Mouse (Mus musculus): Measurements from ENCODE around the gene Glce. TPM values are rescaled to one million over a fixed set of nuclear protein-coding genes. Genes with fewer than 3 reads are reported as not detected.

Gene Glce
- polyA plus RNA-seq, 1 experiment from 2014 or later = 16.0 TPM

- 80% methylated on average over 4 of the region's 4 CpGs for WGBS
Measured at GRCm38 (mm10) chr9:62132005-62132782, 9.7 kb upstream of the Glce start.

GRCm38 (mm10) chr9:62130746-62131145, 8.3 kb upstream of the Glce start:
- H3K4me1 ChIP-seq (ENCODE audit: control insufficient read depth, insufficient read depth, low read length) = no peaks in the 10 kb centered on the region
- H3K27ac ChIP-seq (ENCODE audit: low read depth, low read length) = no peak overlapping the region
- WGBS = 92% methylated on average over 5 of the region's 5 CpGs
- H3K36me3 ChIP-seq (ENCODE audit: control insufficient read depth, insufficient read depth, low read length) = no peaks in the 10 kb centered on the region
- no peak overlapping the region for H3K9ac ChIP-seq (ENCODE audit: low read length)
- ATAC-seq = no peak
- no peak overlapping the region for H3K4me2 ChIP-seq (ENCODE audit: low read length)
- no peaks in the 10 kb centered on the region for H3K9me3 ChIP-seq (replicated peaks; ENCODE audit: control insufficient read depth, low read length)
- DNase-seq (ENCODE audit: low spot score) = no peak
- no peaks in the 10 kb centered on the region for H3K27me3 ChIP-seq (replicated peaks; ENCODE audit: control insufficient read depth, insufficient read depth, low read length)
- no peak overlapping the region for H3K4me3 ChIP-seq (ENCODE audit: low read depth, low read length)

More at GRCm38 (mm10) chr9:62132005-62132782, 9.7 kb upstream of the Glce start:
- Histone ChIP-seq H3K4me3 (ENCODE audit: low read depth, low read length) (no peak overlapping the region), H3K27ac (ENCODE audit: low read depth, low read length) (no peak overlapping the region), H3K9me3 (replicated peaks; ENCODE audit: control insufficient read depth, low read length) (no peaks in the 10 kb centered on the region), H3K9ac (ENCODE audit: low read length) (no peak overlapping the region), H3K36me3 (ENCODE audit: control insufficient read depth, insufficient read depth, low read length) (no peaks in the 10 kb centered on the region), H3K4me2 (ENCODE audit: low read length) (no peak overlapping the region), H3K4me1 (ENCODE audit: control insufficient read depth, insufficient read depth, low read length) (peaks cover 2% of the 10 kb centered on the region; the same call in 1 of the 2 replicates), H3K27me3 (replicated peaks; ENCODE audit: control insufficient read depth, insufficient read depth, low read length) (no peaks in the 10 kb centered on the region)
- ATAC-seq = no peak
- DNase-seq (ENCODE audit: low spot score) = no peak

- no peak overlapping the region for H3K4me3 ChIP-seq (ENCODE audit: low read depth, low read length)
- ATAC-seq = no peak
- H3K27me3 ChIP-seq (replicated peaks; ENCODE audit: control insufficient read depth, insufficient read depth, low read length) = no peaks in the 10 kb centered on the region
- H3K36me3 ChIP-seq (ENCODE audit: control insufficient read depth, insufficient read depth, low read length) = no peaks in the 10 kb centered on the region
- H3K27ac ChIP-seq (ENCODE audit: low read depth, low read length) = no peak overlapping the region
- no peak overlapping the region for H3K9ac ChIP-seq (ENCODE audit: low read length)
- H3K9me3 ChIP-seq (replicated peaks; ENCODE audit: control insufficient read depth, low read length) = no peaks in the 10 kb centered on the region
- no peak for DNase-seq (ENCODE audit: low spot score)
- H3K4me2 ChIP-seq (ENCODE audit: low read length) = no peak overlapping the region
- WGBS = 90% methylated on average over 2 of the region's 2 CpGs
- peaks cover 4% of the 10 kb centered on the region for H3K4me1 ChIP-seq (ENCODE audit: control insufficient read depth, insufficient read depth, low read length)
Measured at GRCm38 (mm10) chr9:62128056-62128455, 5.6 kb upstream of the Glce start.

- no peaks in the 10 kb centered on the region for H3K9me3 ChIP-seq (replicated peaks; ENCODE audit: control insufficient read depth, low read length)
- H3K4me2 ChIP-seq (ENCODE audit: low read length) = no peak overlapping the region
- H3K9ac ChIP-seq (ENCODE audit: low read length) = no peak overlapping the region
- H3K4me3 ChIP-seq (ENCODE audit: low read depth, low read length) = no peak overlapping the region
- 65% methylated on average over 5 of the region's 5 CpGs for WGBS
- H3K4me1 ChIP-seq (ENCODE audit: control insufficient read depth, insufficient read depth, low read length) = peaks cover 7% of the 10 kb centered on the region
- ATAC-seq = no peak
- H3K27ac ChIP-seq (ENCODE audit: low read depth, low read length) = no peak overlapping the region
- DNase-seq (ENCODE audit: low spot score) = peak; percentile 19
- no peaks in the 10 kb centered on the region for H3K27me3 ChIP-seq (replicated peaks; ENCODE audit: control insufficient read depth, insufficient read depth, low read length)
- H3K36me3 ChIP-seq (ENCODE audit: control insufficient read depth, insufficient read depth, low read length) = no peaks in the 10 kb centered on the region
Measured at GRCm38 (mm10) chr9:62125986-62126575, 3.6 kb upstream of the Glce start.

- 80% methylated on average over 1 of the region's 1 CpGs for WGBS
- H3K27ac ChIP-seq (ENCODE audit: low read depth, low read length) = no peak overlapping the region
- no peaks in the 10 kb centered on the region for H3K36me3 ChIP-seq (ENCODE audit: control insufficient read depth, insufficient read depth, low read length)
- no peak overlapping the region for H3K4me2 ChIP-seq (ENCODE audit: low read length)
- H3K4me3 ChIP-seq (ENCODE audit: low read depth, low read length) = no peak overlapping the region
- H3K4me1 ChIP-seq (ENCODE audit: control insufficient read depth, insufficient read depth, low read length) = peaks cover 10% of the 10 kb centered on the region
- H3K9ac ChIP-seq (ENCODE audit: low read length) = no peak overlapping the region
- DNase-seq (ENCODE audit: low spot score) (no peak), ATAC-seq (no peak)
- no peaks in the 10 kb centered on the region for H3K27me3 ChIP-seq (replicated peaks; ENCODE audit: control insufficient read depth, insufficient read depth, low read length)
- H3K9me3 ChIP-seq (replicated peaks; ENCODE audit: control insufficient read depth, low read length) = no peaks in the 10 kb centered on the region
Measured at GRCm38 (mm10) chr9:62124266-62124665, 1.8 kb upstream of the Glce start.

GRCm38 (mm10) chr9:62123496-62123895, 1.0 kb upstream of the Glce start:
- WGBS = 46% methylated on average over 3 of the region's 3 CpGs
- DNase-seq (ENCODE audit: low spot score) (no peak), ATAC-seq (no peak)
- H3K4me2 ChIP-seq (ENCODE audit: low read length) = peak overlapping the region; percentile 69
- H3K4me3 ChIP-seq (ENCODE audit: low read depth, low read length) = peak overlapping the region; percentile 50
- H3K27me3 ChIP-seq (replicated peaks; ENCODE audit: control insufficient read depth, insufficient read depth, low read length) = no peaks in the 10 kb centered on the region
- H3K27ac ChIP-seq (ENCODE audit: low read depth, low read length) = no peak overlapping the region
- H3K36me3 ChIP-seq (ENCODE audit: control insufficient read depth, insufficient read depth, low read length) = no peaks in the 10 kb centered on the region
- peaks cover 13% of the 10 kb centered on the region for H3K4me1 ChIP-seq (ENCODE audit: control insufficient read depth, insufficient read depth, low read length)
- H3K9me3 ChIP-seq (replicated peaks; ENCODE audit: control insufficient read depth, low read length) = no peaks in the 10 kb centered on the region
- peak overlapping the region; percentile 66 for H3K9ac ChIP-seq (ENCODE audit: low read length)

GRCm38 (mm10) chr9:62121551-62122447, 656 bp downstream of the Glce start:
- peak overlapping the region; percentile 86 for H3K9ac ChIP-seq (ENCODE audit: low read length)
- H3K9me3 ChIP-seq (replicated peaks; ENCODE audit: control insufficient read depth, low read length) = no peaks in the 10 kb centered on the region
- peak overlapping the region; percentile 89 for H3K27ac ChIP-seq (ENCODE audit: low read depth, low read length)
- peak overlapping the region; percentile 69 for H3K4me2 ChIP-seq (ENCODE audit: low read length)
- WGBS = under 1% methylated on average over 59 of the region's 59 CpGs
- no peaks in the 10 kb centered on the region for H3K27me3 ChIP-seq (replicated peaks; ENCODE audit: control insufficient read depth, insufficient read depth, low read length)
- H3K4me3 ChIP-seq (ENCODE audit: low read depth, low read length) = peak overlapping the region; percentile 71
- DNase-seq (ENCODE audit: low spot score) (peak; percentile 39), ATAC-seq (peak; percentile 42)
- H3K36me3 ChIP-seq (ENCODE audit: control insufficient read depth, insufficient read depth, low read length) = no peaks in the 10 kb centered on the region
- peaks cover 13% of the 10 kb centered on the region for H3K4me1 ChIP-seq (ENCODE audit: control insufficient read depth, insufficient read depth, low read length)

- H3K4me3 ChIP-seq (ENCODE audit: low read depth, low read length) = no peak overlapping the region
- H3K36me3 ChIP-seq (ENCODE audit: control insufficient read depth, insufficient read depth, low read length) = no peaks in the 10 kb centered on the region
- H3K27ac ChIP-seq (ENCODE audit: low read depth, low read length) = no peak overlapping the region
- no peaks in the 10 kb centered on the region for H3K9me3 ChIP-seq (replicated peaks; ENCODE audit: control insufficient read depth, low read length)
- peaks cover 13% of the 10 kb centered on the region for H3K4me1 ChIP-seq (ENCODE audit: control insufficient read depth, insufficient read depth, low read length)
- 5% methylated on average over 3 of the region's 3 CpGs for WGBS
- H3K9ac ChIP-seq (ENCODE audit: low read length) = no peak overlapping the region
- H3K4me2 ChIP-seq (ENCODE audit: low read length) = no peak overlapping the region
- no peaks in the 10 kb centered on the region for H3K27me3 ChIP-seq (replicated peaks; ENCODE audit: control insufficient read depth, insufficient read depth, low read length)
- DNase-seq (ENCODE audit: low spot score) = no peak
- ATAC-seq = no peak
Measured at GRCm38 (mm10) chr9:62118754-62119153, 3.7 kb downstream of the Glce start.

Data from forebrain, embryonic 14.5 days (tissue).